Mouse (Mus musculus) liver, embryonic 14.5 days (tissue): ENCODE data around the gene Tmem9b.

Experiments
- CTCF ChIP-seq: IDR thresholded peaks from 2 replicates; pipeline ENCODE4 v1.5.1; 2016; ENCODE audit warnings: antibody characterized with exemption, low read depth, control low read depth
- EP300 ChIP-seq: IDR thresholded peaks from 2 replicates; pipeline ENCODE4 v1.6.1; 2016; ENCODE audit warnings: antibody characterized with exemption, low read depth

GRCm38 (mm10) chr7:109731626-109732025, 21.0 kb downstream of the Tmem9b start, which contains the start of gene Ascl3:
- TF ChIP-seq CTCF, result no peak
- TF ChIP-seq EP300, result no peak
